Mouse (Mus musculus): ENCODE results near the gene Samd4b.
"Not testable (repeated sequence)": the region's sequence is repeated elsewhere in the genome, so short reads cannot be mapped to it uniquely, and the experiment has no call there.

Samd4b gene

GRCm38 (mm10) chr7:28509121-28509520, 88.8 kb downstream of the Samd4b start:
- not testable (repeated sequence) for DNase-seq (ENCODE audit: low spot score in 2 of 2)

DNA sequence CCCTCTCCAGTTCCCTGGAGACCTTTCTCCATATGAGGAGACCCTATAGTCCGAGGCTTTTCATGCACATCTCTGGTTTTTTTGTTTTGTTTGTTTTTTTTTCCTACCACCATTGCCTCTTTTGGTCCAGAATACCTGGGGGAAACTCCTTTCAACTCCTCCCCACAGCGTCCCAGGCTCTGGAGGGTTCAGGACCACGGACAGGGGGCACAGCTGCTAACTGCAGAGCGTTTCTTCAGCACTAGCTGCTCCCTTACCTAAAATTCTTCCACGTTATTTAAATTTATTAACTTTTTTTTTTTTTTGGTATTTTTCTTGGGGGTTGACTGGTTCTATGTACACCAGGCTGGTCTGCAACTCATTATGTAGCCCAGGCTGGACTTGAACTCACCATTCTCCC, 92.4 kb downstream of the Samd4b start:
- DNase-seq (ENCODE audit: low spot score in 2 of 2) = no peak

GRCm38 (mm10) chr7:28495426-28495825, 102.5 kb downstream of the Samd4b start:
- no peak for DNase-seq (ENCODE audit: low spot score in 2 of 2)

DNA sequence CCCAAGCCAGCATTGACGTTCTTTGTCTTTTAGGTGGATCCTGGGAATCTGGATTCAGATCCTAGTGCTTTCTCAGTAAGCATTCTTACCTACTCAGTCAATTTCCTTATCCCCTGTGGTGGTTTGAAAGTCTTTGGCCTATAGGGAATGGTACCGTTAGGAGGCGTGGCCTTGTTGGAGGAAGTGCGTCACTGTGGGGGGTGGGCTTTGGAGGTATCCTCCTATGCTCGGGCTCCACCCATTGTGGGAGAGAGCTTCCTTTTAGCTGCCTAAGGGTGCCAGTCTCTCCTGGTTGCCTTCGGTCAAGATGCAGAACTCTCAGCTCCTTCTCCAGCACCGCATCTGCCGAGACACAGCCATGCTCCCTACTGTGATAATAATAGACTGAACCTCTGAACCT, 105.6 kb downstream of the Samd4b start:
- no peak for DNase-seq (ENCODE audit: low spot score in 2 of 2)

DNA sequence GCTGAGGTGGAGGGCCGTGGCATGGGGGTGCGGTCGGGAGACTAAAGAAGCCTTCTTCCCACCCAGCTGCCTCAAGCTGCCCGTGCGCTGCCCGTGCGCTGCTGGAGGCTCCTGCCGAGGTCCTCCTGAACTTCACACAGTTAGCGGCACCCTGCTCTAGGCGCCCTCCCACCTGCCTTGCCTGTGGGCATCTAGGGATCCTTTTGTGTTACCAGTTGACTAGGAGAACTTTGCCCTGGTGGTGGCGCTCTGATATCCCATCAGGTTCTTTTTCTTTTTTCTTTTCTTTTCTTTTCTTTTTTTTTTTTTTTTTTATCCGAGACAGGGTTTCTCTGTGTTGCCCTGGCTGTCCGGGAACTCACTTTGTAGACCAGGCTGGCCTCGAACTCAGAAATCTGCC, 107.0 kb downstream of the Samd4b start:
- no peak for DNase-seq (ENCODE audit: low spot score in 2 of 2)

DNA sequence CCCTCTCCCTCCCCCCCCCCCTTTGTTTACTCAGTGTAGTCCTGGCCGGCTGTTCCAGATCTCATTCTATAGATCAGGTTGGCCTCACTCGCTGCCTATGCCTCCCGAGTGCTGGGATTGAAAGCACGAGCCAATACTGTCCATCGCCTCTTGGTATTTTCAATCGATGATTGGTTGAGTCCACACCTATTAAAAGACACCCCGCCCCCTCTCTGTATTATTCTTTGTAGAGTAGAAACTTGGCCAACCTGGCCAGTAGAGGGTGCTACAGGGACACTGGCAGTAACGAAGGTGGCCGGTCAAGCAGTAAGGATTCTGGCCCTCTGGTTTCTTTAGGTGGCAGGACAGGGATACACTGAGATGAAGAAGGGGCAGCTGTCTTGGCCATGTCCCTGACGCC, 107.5 kb downstream of the Samd4b start:
- peak; percentile 47 to 66 for DNase-seq (ENCODE audit: low spot score in 2 of 2)

DNA sequence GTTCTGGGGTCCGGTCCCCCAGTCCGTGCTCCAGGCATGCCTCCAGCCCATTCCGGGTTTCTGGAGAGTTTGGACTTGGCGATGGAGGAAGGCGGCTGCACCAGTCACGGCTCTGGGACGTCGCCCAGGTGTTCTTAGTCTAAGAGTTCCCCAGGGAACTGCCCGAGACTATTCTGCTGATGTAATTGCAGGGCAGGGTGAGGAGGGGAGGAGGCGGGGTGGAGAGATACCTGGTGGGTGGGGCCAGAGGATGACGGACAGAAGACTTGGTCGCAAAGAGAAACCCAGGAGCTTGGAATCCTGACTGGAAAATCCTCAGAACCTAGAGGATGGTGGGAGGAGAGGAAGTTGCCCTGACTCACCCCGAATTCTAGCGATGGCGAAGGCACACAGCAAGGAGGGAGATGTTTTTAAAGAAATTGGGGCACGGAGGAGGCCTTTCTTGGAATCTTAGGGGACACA, 109.9 kb downstream of the Samd4b start:
- peak in 1 of 2 experiments; percentile 26 for DNase-seq (ENCODE audit: low spot score in 2 of 2)

DNA sequence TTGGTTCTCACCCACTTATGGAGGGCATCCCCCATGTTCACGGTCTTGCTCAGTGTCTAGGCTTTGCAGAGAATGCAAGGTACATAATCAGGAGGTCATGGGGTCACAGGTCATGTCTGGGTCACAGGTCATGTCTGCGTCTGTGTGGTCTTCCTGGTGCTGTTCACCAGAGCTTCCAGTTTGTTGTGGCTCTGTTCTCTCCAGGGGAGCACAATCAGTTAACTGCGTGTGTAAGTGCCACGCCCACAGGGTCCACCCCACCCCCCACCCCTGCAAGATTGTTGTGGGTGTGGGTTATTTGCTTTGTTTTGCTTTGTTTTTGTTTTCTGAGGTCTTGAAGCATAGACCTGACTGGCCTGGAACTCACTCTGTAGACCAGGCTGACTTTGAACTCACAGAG, 113.8 kb downstream of the Samd4b start:
- DNase-seq (ENCODE audit: low spot score in 2 of 2) = no peak

DNA sequence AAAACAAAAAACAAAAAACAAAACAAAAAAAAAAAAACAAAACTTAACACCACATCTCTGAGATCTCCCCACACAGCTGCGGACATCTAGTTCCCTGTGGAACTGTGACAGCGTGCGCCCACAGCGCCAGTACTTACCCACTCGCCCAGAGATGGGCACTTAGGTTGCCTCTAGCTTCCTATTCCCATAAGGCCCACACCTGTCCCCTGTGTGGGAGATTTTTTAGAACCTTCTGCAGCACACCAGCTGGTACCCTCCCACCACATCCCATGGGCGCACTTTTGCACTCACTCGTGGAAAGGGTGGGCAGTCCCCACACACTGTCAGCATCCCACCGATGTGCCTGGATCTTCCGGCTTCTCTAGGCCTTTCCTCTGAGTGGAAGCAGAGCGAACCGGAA, 115.1 kb downstream of the Samd4b start:
- no peak for DNase-seq (ENCODE audit: low spot score in 2 of 2)

- no peak for DNase-seq (ENCODE audit: low spot score in 2 of 2)
Measured at GRCm38 (mm10) chr7:28478854-28479253, 119.1 kb downstream of the Samd4b start.

DNA sequence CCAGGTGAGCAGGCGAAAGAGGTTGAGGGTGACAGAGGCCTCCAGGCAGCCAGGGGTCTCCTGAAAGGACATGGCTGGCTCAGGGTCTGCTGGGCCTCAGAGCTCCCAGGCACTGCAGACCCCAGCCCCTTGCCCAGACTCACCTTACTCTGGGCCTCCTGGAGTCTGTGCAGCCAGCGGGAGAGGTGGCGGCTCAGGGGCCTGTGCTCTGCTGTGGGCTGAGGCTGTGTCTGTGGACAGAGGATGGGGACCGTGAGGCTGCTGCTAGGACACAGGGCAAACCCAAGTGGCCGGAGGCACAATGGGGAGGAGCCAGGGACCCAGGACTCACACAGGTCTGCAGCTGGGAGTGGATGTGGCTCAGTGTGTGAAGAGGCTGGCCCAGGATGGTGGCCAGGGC, 120.6 kb downstream of the Samd4b start:
- DNase-seq (ENCODE audit: low spot score in 2 of 2) = no peak

GRCm38 (mm10) chr7:28476191-28476590, 121.8 kb downstream of the Samd4b start:
- DNase-seq (ENCODE audit: low spot score in 2 of 2) = no peak

DNA sequence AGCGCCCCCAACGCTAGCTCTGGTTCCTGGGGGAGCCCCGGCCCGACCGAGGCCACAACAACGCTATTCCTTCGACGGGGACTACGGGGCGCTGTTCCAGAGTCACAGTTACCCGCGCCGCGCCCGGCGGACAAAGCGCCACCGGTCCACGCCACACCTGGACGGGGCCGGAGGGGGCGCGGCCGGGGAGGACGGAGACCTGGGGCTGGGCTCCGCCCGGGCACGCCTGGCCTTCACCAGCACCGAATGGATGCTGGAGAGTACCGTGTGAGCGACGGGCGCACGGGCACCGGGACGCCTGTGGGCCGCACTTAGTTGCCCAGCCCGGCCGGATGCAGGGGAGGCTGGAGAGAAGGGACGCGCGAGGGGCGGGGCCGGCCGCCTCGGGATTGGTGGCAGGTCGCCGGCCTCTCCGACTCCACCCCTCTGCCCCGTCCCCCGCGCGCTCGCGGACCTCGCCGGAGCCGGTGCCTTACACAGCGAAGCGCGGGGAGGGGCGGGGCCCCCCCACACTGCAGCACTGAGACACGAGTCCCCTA, 130.7 kb downstream of the Samd4b start:
- DNase-seq (ENCODE audit: low spot score in 2 of 2) = peak in 1 of 2 experiments; percentile 44

GRCm38 (mm10) chr7:28466721-28467212, 131.2 kb downstream of the Samd4b start:
- no peak for DNase-seq (ENCODE audit: low spot score in 2 of 2)

DNA sequence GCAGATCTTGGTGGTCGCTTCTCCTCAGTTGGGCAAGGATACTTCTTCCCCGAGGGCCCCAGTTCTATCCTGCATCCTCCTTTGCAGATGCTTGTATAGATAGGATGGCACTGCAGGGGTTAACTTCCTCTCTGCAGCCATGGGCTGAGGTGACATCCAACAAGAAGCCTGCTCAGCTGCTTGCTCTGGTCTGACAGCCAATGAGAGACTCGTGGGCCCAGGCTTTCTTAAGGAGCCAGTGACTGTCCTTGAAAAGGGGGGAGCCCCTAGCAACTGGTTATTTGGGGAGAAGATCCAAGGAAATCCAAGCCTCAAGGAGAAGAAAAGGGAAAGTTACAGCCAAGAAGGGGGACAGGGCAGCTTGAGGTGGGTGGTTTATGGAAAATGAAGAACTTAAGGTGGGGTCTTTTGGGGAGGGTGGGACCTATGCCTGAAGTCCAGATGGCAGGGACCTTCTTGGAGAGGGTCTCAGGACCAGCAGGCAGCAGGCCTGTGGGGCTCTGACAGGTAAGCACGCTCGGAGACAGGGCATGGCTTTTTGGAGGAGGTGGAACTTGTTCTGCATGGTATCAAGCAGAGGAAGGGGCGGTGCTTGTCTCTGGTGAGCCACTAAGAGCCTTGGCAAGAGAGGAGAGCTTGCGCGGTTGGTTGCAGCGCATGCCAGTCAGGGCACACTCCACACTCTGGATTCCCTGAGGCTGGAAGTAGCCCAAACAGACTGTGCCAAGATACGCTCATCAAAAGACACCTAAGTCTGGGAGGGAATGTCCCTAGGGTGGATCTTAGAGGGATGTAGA, 133.3 kb downstream of the Samd4b start:
- peak in 1 of 2 experiments; percentile 56 for DNase-seq (ENCODE audit: low spot score in 2 of 2)

GRCm38 (mm10) chr7:28462769-28463168, 135.2 kb downstream of the Samd4b start:
- no peak for DNase-seq (ENCODE audit: low spot score in 2 of 2)

- DNase-seq (ENCODE audit: low spot score in 2 of 2) = no peak
Measured at GRCm38 (mm10) chr7:28460361-28460760, 137.6 kb downstream of the Samd4b start.

DNA sequence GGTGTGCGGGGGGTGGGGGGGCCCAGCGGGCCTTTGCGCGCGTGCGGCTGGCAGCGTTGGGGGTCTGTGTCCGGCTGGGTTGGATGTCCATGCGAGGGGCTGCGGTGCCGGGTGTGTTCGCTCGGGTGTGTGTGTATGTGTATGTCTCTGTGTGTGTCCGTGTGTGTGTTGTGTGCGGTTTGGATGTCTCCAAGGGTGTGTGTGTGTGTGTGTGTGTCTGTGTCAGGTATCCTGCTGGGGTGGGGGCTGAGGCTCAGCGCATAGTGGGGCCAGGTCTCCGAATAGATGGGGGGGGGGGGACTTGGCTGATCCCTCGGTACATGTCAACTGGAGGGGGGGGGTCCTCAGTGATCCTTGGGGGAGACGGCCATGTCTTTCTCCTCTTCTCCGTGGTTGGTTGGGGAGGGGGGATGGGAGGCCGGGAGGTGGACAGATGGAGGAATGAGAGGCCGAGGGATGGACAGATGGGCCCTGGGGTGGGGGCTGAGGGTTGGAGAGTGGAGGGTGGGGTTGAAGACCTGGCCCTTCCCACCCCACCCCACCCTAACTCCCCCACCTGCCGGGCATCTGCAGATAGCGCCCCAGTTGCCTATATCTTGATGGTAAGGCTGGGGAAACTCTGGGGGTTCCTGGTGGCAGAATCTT, 145.5 kb downstream of the Samd4b start:
- DNase-seq (ENCODE audit: low spot score in 2 of 2) = no peak

GRCm38 (mm10) chr7:28451531-28452360, 146.2 kb downstream of the Samd4b start, which contains the start of gene Lrfn1:
Gene Lrfn1, plus strand, starts transcription at chr7:28451980.
- no peak for DNase-seq (ENCODE audit: low spot score in 2 of 2)

DNA sequence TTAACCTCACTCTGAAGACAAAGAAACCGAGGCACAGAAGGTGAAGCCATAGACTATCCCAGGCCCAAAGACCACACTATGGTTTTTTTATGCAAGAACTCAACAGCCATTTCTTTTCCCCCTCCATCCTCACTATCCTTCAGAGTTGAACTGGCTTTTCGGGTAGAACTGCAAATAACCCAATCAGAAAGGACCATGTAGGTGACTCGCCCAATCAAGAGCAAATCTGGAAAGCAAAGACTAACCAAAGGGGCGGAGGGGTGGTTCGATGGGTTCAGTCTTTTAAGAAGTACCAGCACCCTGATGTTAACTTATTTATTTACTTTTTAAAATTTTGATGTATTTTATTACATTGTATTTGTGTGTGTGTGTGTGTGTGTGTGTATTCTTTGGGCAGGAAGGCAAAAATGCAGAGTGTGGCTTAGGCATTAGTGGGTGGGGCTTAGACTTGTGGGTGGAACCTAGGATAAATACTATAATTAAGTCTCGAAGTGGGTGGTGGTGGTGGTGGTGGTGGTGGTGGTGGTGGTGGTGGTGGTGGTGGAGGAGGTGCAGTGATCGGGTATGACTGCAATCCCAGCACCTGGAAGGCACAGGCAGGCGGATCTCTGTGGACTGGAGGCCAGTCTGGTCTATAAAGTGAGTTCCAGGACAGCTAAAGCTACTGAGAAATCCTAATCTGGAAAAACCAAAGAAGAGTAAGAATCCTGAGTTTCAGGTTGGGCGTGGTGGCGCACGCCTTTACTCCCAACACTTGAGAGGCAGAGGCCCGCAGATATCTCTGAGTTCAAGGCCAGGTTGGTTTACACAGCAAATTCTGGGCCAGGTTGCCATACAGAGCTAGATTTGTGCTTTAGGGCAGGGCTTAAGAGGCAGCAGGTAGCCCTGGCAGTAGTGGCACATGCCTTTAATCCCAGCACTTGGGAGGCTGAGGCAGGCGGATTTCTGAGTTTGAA, 149.8 kb downstream of the Samd4b start:
- DNase-seq (ENCODE audit: low spot score in 2 of 2) = no peak

All from urinary bladder, postnatal 36 days (tissue).